Comparison of ENCODE assay signal across 13 mouse cellular contexts in the genomic region with DNA sequence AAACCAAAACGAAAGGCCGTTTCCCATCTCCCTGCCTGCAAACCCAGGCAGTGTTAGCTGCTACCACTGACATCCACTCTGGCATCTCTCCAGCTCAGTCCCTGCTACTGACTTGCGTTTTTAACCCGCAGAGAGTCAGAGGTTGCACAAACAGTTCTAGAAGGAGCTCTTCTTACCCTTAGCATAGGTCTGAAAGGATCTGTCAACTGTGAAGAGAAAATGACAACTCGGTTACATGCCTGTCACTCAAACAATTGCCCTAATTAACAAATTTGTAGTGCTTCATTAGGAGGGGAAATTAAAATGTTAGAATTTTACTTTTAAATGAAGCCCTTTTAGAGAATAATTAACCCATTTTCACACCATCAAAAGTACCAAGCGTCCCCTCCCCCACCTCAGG.
"Had no signal": no experiment of that assay in that cellular context is flagged by ENCODE, and none has a peak within 500 bp of the region (broad histone marks: within the 10 kb centered on the region; RNA-seq: fewer than 3 reads in every experiment).

No protein-coding gene starts in this region.

- H3K4me1 ChIP-seq: limb, embryonic 12.5 days; liver, embryonic 13.5 days; neural tube, embryonic 12.5 days had no signal

- H3K9ac ChIP-seq: limb, embryonic 12.5 days; liver, embryonic 13.5 days; liver, postnatal 0 days; midbrain, embryonic 13.5 days; neural tube, embryonic 12.5 days had no signal

- DNase-seq: liver; liver, embryonic 13.5 days; liver, postnatal 0 days; lung, postnatal 36 days; retina, postnatal 1 day; right cerebral cortex, postnatal 4 days; spleen, adult 18-20 months; thymus, adult 18-20 months; thymus, postnatal 14 days had no signal

- H3K4me3 ChIP-seq: layer of hippocampus, adult 2 months; limb, embryonic 12.5 days; liver, embryonic 13.5 days; midbrain, embryonic 13.5 days; neural tube, embryonic 12.5 days had no signal

- H3K27me3 ChIP-seq: limb, embryonic 12.5 days; liver, embryonic 13.5 days; midbrain, embryonic 13.5 days; neural tube, embryonic 12.5 days had no signal

- H3K27ac ChIP-seq: limb, embryonic 12.5 days; liver, embryonic 13.5 days; neural tube, embryonic 12.5 days had no signal

- H3K4me2 ChIP-seq: limb, embryonic 12.5 days; liver, embryonic 13.5 days; midbrain, embryonic 13.5 days; neural tube, embryonic 12.5 days had no signal

- ATAC-seq: liver, postnatal 0 days; midbrain, embryonic 13.5 days had no signal

- H3K9me3 ChIP-seq: limb, embryonic 12.5 days; liver, embryonic 13.5 days; midbrain, embryonic 13.5 days; neural tube, embryonic 12.5 days had no signal
